Mouse (Mus musculus) megakaryocyte, embryonic 14.5 days (primary cell): ENCODE results near the gene Slc35c1. TPM values are rescaled to one million over a fixed set of nuclear protein-coding genes. Genes with fewer than 3 reads are reported as not detected.

ENCODE experiments used
- H3K27me3 ChIP-seq: replicated peaks from 2 replicates; pipeline ENCODE3; 2012; ENCODE audit warnings: inconsistent platforms
- H3K36me3 ChIP-seq: replicated peaks from 2 replicates; pipeline ENCODE3; 2012; ENCODE audit warnings: low read length, inconsistent platforms, mixed read lengths
- H3K4me1 ChIP-seq: 2 replicates; pipeline ENCODE4 v1.6.1; 2012; ENCODE audit warnings: inconsistent platforms
- H3K4me3 ChIP-seq: replicated peaks from 2 replicates; pipeline ENCODE3; 2012; ENCODE audit warnings: moderate library complexity, mild to moderate bottlenecking, inconsistent platforms
- H3K9me3 ChIP-seq: 2 replicates; pipeline ENCODE4 v1.6.1; 2012; ENCODE audit warnings: inconsistent platforms
- FLI1 ChIP-seq: IDR thresholded peaks from 2 replicates; pipeline ENCODE4 v1.6.1; 2012; ENCODE audit warnings: low read length, inconsistent platforms, mixed read lengths
- GATA1 ChIP-seq: IDR thresholded peaks from 3 replicates; pipeline ENCODE4 v1.6.1; 2012; ENCODE audit warnings: mixed read lengths, low read length, inconsistent platforms, borderline replicate concordance
- polyA plus RNA-seq: library from polyadenylated mRNA; stranded (reverse); fragments of >175 nt; gene quantifications from 2 replicates; pipeline ENCODE4 v1.2.3, GENCODE M21; 2012; ENCODE audit warnings: low replicate concordance; ENCODE audit not compliant: insufficient read depth

The Slc35c1 gene
- polyA plus RNA-seq, 1 experiment: 10.3 TPM

GRCm38 (mm10) chr2:92437366-92437765 is 23.0 kb downstream of the Slc35c1 start:
- Histone ChIP-seq H3K4me3 (peak overlapping the region; percentile 62), H3K4me1 (peaks cover 47% of the 10 kb centered on the region), H3K9me3 (0 out of 2 replicates have a peak, but pooled peaks cover 4% of the 10 kb centered on the region), H3K36me3 (peaks cover under 1% of the 10 kb centered on the region), H3K27me3 (no peaks in the 10 kb centered on the region)
- TF ChIP-seq FLI1: no peak
- TF ChIP-seq GATA1: no peak

- TF ChIP-seq FLI1: no peak
- no peak for TF ChIP-seq GATA1
- peaks cover 12% of the 10 kb centered on the region for H3K36me3 ChIP-seq
- H3K9me3 ChIP-seq: 0 out of 2 replicates have a peak, but pooled peaks cover 4% of the 10 kb centered on the region
- H3K4me1 ChIP-seq: peaks cover 58% of the 10 kb centered on the region
- peak overlapping the region; percentile 100 for H3K4me3 ChIP-seq
- no peaks in the 10 kb centered on the region for H3K27me3 ChIP-seq
Observed at GRCm38 (mm10) chr2:92435023-92435422, 25.3 kb downstream of the Slc35c1 start.

GRCm38 (mm10) chr2:92434375-92434745 is 26.0 kb downstream of the Slc35c1 start:
- Histone ChIP-seq H3K9me3 (0 out of 2 replicates have a peak, but pooled peaks cover 4% of the 10 kb centered on the region), H3K36me3 (peaks cover 18% of the 10 kb centered on the region)
- TF ChIP-seq GATA1 (no peak), FLI1 (no peak)

GRCm38 (mm10) chr2:92433578-92434374 is 26.6 kb downstream of the Slc35c1 start, which contains the start of gene Cry2:
TSS of gene Cry2 (minus strand) at chr2:92434043.
- Histone ChIP-seq H3K4me3 (peak within 1 kb of the TSS; percentile 100), H3K9me3 (0 out of 2 replicates have a peak, but pooled peaks cover 4% of the 10 kb centered on the region), H3K36me3 (peaks cover 22% of the 10 kb centered on the region), H3K4me1 (peaks cover 70% of the 10 kb centered on the region), H3K27me3 (no peaks in the 10 kb centered on the region)
- no peak for TF ChIP-seq FLI1

More at GRCm38 (mm10) chr2:92434375-92434745, 26.0 kb downstream of the Slc35c1 start:
- peak overlapping the region; percentile 100 for H3K4me3 ChIP-seq
- H3K27me3 ChIP-seq: no peaks in the 10 kb centered on the region
- H3K4me1 ChIP-seq: peaks cover 65% of the 10 kb centered on the region

- H3K4me3 ChIP-seq: peak overlapping the region; percentile 100
Observed at GRCm38 (mm10) chr2:92432299-92433295, 27.7 kb downstream of the Slc35c1 start.

GRCm38 (mm10) chr2:92431611-92432179 is 28.6 kb downstream of the Slc35c1 start:
- H3K36me3 ChIP-seq: peaks cover 35% of the 10 kb centered on the region
- H3K4me3 ChIP-seq: peak overlapping the region; percentile 67
- no peaks in the 10 kb centered on the region for H3K27me3 ChIP-seq
- TF ChIP-seq GATA1: no peak
- TF ChIP-seq FLI1: no peak
- H3K9me3 ChIP-seq: 0 out of 2 replicates have a peak, but pooled peaks cover 4% of the 10 kb centered on the region
- H3K4me1 ChIP-seq: peaks cover 76% of the 10 kb centered on the region

More at GRCm38 (mm10) chr2:92432299-92433295, 27.7 kb downstream of the Slc35c1 start:
- no peaks in the 10 kb centered on the region for H3K27me3 ChIP-seq
- no peak for TF ChIP-seq GATA1
- TF ChIP-seq FLI1: no peak
- H3K9me3 ChIP-seq: 0 out of 2 replicates have a peak, but pooled peaks cover 4% of the 10 kb centered on the region
- peaks cover 28% of the 10 kb centered on the region for H3K36me3 ChIP-seq
- peaks cover 72% of the 10 kb centered on the region for H3K4me1 ChIP-seq

GRCm38 (mm10) chr2:92430723-92431541 is 29.4 kb downstream of the Slc35c1 start:
- peak overlapping the region; percentile 67 for H3K4me3 ChIP-seq
- no peaks in the 10 kb centered on the region for H3K27me3 ChIP-seq
- H3K9me3 ChIP-seq: no peaks in the 10 kb centered on the region
- TF ChIP-seq FLI1: no peak
- no peak for TF ChIP-seq GATA1
- H3K4me1 ChIP-seq: peaks cover 84% of the 10 kb centered on the region
- H3K36me3 ChIP-seq: peaks cover 43% of the 10 kb centered on the region

- Histone ChIP-seq H3K36me3 (peaks cover 51% of the 10 kb centered on the region), H3K4me1 (peaks cover 91% of the 10 kb centered on the region), H3K4me3 (no peak overlapping the region), H3K27me3 (no peaks in the 10 kb centered on the region), H3K9me3 (no peaks in the 10 kb centered on the region)
- no peak for TF ChIP-seq GATA1
- TF ChIP-seq FLI1: no peak
Observed at GRCm38 (mm10) chr2:92430089-92430488, 30.2 kb downstream of the Slc35c1 start.
